Mouse (Mus musculus): ENCODE data around the gene Omg. TPM values are rescaled to one million over a fixed set of nuclear protein-coding genes. Genes with fewer than 3 reads are reported as not detected.

The Omg gene
- polyA plus RNA-seq, 1 experiment from 2014 or later: 2.4 TPM

Other genes starting within 250 kb of the Omg start
- gene Wsb1, start 249.4 kb downstream of the Omg start, polyA plus RNA-seq (2015; fragmentation: Nextera tagmentation; extraction: Ambion mirVana): 492 and 532 TPM in 2 replicates
- gene Gm9964, start 207.2 kb downstream of the Omg start, polyA plus RNA-seq (2015; fragmentation: Nextera tagmentation; extraction: Ambion mirVana): not detected in 2 replicates
- gene Nf1, start 164.4 kb downstream of the Omg start, polyA plus RNA-seq (2015; fragmentation: Nextera tagmentation; extraction: Ambion mirVana): 6.1 and 6.8 TPM in 2 replicates
- gene Evi2b, start 19.7 kb upstream of the Omg start, polyA plus RNA-seq (2015; fragmentation: Nextera tagmentation; extraction: Ambion mirVana): 0.65 and 0.87 TPM in 2 replicates
- 0.63 TPM in 2 replicates for gene Evi2, start 26.5 kb upstream of the Omg start, polyA plus RNA-seq (2015; fragmentation: Nextera tagmentation; extraction: Ambion mirVana)
- 3.5 and 3.8 TPM in 2 replicates for gene Evi2a, start 26.5 kb upstream of the Omg start, polyA plus RNA-seq (2015; fragmentation: Nextera tagmentation; extraction: Ambion mirVana)
- gene Rab11fip4, start 87.1 kb upstream of the Omg start, polyA plus RNA-seq (2015; fragmentation: Nextera tagmentation; extraction: Ambion mirVana): 24.6 and 25.4 TPM in 2 replicates

Measured in neural tube, embryonic 13.5 days (tissue).